Mouse (Mus musculus) testis, adult 10 weeks (tissue): ENCODE measurements around the gene Gm17604. TPM values are rescaled to one million over a fixed set of nuclear protein-coding genes. Genes with fewer than 3 reads are reported as not detected.

Experiments used
- polyA plus RNA-seq: library from polyadenylated mRNA; stranded (reverse); fragments of 350-450 nt; fragmentation: Illumina TruSeq; extraction: RNeasy Lipid Tissue Mini Kit (QIAGEN cat#74804); gene quantifications from one replicate; pipeline ENCODE4 v1.2.3, GENCODE M21; 2014; ENCODE audit warnings: low read depth, low replicate concordance

The Gm17604 gene
- polyA plus RNA-seq, result not detected

DNA sequence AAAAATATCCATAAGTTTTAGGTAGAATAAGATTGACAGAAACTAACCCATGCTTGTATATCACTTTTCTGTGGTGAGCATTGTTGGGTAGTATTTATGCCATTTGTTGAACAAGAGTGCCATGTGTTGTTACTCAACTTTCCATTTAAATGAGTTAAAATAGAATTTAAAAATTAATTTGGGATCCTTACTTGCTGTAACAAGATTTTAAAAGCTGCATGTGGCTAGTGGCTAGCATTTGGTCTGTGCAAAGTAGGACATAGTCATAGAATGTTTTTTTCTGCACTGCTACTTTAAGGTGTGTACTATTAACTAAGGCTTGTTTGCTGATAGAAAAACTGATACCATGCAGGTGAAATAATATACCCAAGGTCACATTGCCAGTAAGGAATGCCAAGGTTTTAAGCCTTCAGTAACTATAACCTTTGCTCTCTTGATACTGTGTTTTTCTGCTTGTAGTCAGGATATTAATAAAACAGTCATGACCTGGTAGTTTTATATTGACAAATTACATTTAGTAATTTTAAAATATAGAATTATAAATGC is at the start of gene Gm17604:
Gm17604 (minus strand) TSS at position 51 of the 546 bp plus-strand sequence.

GRCm38 (mm10) chrX:164980193-164980775 is 24.3 kb downstream of the Gm17604 start, which contains the start of the genes Mospd2 and Fancb:
Gene Mospd2, minus strand, starts transcription at chrX:164980375.
Gene Fancb, plus strand, starts transcription at chrX:164980592.

Other genes starting within 250 kb of the Gm17604 start
- 10.3 TPM for gene Mospd2, start 24.5 kb downstream of the Gm17604 start, polyA plus RNA-seq
- gene Fancb, start 24.2 kb downstream of the Gm17604 start, polyA plus RNA-seq, result 0.71 TPM